Comparison of ENCODE assay signal across 9 mouse cellular contexts in the genomic region with DNA sequence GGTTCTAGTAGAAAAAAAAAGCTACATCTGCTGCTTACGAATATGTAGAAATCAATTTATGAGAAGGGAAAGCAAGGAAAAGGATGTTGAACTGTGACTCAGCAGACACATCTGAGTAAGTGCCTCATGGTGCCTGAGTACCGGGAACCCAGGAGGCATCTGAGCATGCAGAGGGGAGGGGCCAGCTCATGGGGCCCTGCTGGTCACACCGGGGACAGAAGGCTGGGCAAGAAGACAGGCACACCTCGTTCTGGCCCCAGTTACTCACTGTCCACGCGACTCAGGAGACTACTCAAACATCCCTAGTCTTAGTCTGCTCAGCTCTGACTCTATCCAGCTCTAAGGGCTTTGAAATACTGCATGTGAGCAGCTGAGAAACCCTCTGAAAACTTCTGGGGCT. TPM values are rescaled to one million over a fixed set of nuclear protein-coding genes. Genes with fewer than 3 reads are reported as not detected.
DNase-seq lines count a peak whose midpoint lies in the region; ATAC-seq lines count a peak whose summit lies in the region.
"Had no signal": no experiment of that assay in that cellular context is flagged by ENCODE, and none has a peak within 500 bp of the region (broad histone marks: within the 10 kb centered on the region; RNA-seq: fewer than 3 reads in every experiment).

No protein-coding gene starts in this region.

- H3K27me3 ChIP-seq in hindbrain, embryonic 14.5 days (ENCODE audit: control insufficient read depth, insufficient read depth, low read length), result no peaks in the 10 kb centered on the region
- H3K27me3 ChIP-seq: heart, embryonic 15.5 days had no signal

- DNase-seq in frontal cortex, postnatal 25 days (ENCODE audit: low spot score in 2 of 2), result no peak
- peak; percentile 86 for DNase-seq in NIH3T3 (ENCODE audit: low read depth)
- peak; percentile 13 for DNase-seq in lung, postnatal 10 days
- no peak for DNase-seq in hindbrain, embryonic 14.5 days (ENCODE audit: low spot score)
- DNase-seq in frontal cortex, adult 2 months (ENCODE audit: extremely low spot score in 1 of 2, low spot score in 1 of 2), result no peak
- no peak for DNase-seq in testis, postnatal 14 days (ENCODE audit: low spot score)

- no peak overlapping the region for H3K4me3 ChIP-seq in hindbrain, embryonic 14.5 days (replicated peaks; ENCODE audit: low read length)
- H3K4me3 ChIP-seq: heart, embryonic 15.5 days had no signal

- peak; percentile 69 for ATAC-seq in frontal cortex, adult (ENCODE audit: low TSS enrichment)
- peak; percentile 97 for ATAC-seq in granulocyte monocyte progenitor cell, adult 5-6 weeks (replicated peaks; ENCODE audit: poor library complexity, severe bottlenecking)
- ATAC-seq in hindbrain, embryonic 14.5 days (ENCODE audit: low FRiP score), result no peak

- 45% methylated on average over 6 of the region's 6 CpGs for WGBS in hindbrain, embryonic 14.5 days

- no peaks in the 10 kb centered on the region for H3K36me3 ChIP-seq in hindbrain, embryonic 14.5 days (replicated peaks; ENCODE audit: control insufficient read depth, insufficient read depth)
- H3K36me3 ChIP-seq: heart, embryonic 15.5 days had no signal

- H3K27ac ChIP-seq in hindbrain, embryonic 14.5 days, result no peak overlapping the region
- H3K27ac ChIP-seq: heart, embryonic 15.5 days had no signal

- H3K4me1 ChIP-seq in hindbrain, embryonic 14.5 days (replicated peaks; ENCODE audit: control insufficient read depth, insufficient read depth, low read length), result no peaks in the 10 kb centered on the region

- no peaks in the 10 kb centered on the region for H3K9me3 ChIP-seq in hindbrain, embryonic 14.5 days (ENCODE audit: control insufficient read depth, low read length)
- H3K9me3 ChIP-seq: heart, embryonic 15.5 days had no signal

- H3K4me2 ChIP-seq in hindbrain, embryonic 14.5 days (replicated peaks), result no peak overlapping the region
- H3K4me2 ChIP-seq: heart, embryonic 15.5 days had no signal

- no peak overlapping the region for H3K9ac ChIP-seq in hindbrain, embryonic 14.5 days
- H3K9ac ChIP-seq: heart, embryonic 15.5 days had no signal

RNA-seq across cellular contexts. Expression of a gene that starts 25.0 kb away (rescaled TPM):
- total RNA-seq in granulocyte monocyte progenitor cell, adult 5-6 weeks (2014; fragmentation: Nextera tagmentation), result 13.1 and 13.2 TPM in 2 replicates
- total RNA-seq in granulocyte monocyte progenitor cell, adult 5-6 weeks (2017), result 6.3 TPM in 2 replicates
- 5.9 and 9.9 TPM in 2 replicates for polyA plus RNA-seq in hindbrain, embryonic 14.5 days (2014; fragmentation: Nextera tagmentation; extraction: Ambion mirVana)
- polyA plus RNA-seq in frontal cortex, adult 2 months (2012; rRNA removed), result 8.8 and 10.2 TPM in 2 replicates

RNA-seq across cellular contexts. Expression of a gene that starts 48.6 kb away (rescaled TPM):
- 131 and 212 TPM in 2 replicates for total RNA-seq in granulocyte monocyte progenitor cell, adult 5-6 weeks (2014; fragmentation: Nextera tagmentation)
- 358 and 378 TPM in 2 replicates for total RNA-seq in granulocyte monocyte progenitor cell, adult 5-6 weeks (2017)
- 151 and 157 TPM in 2 replicates for polyA plus RNA-seq in hindbrain, embryonic 14.5 days (2014; fragmentation: Nextera tagmentation; extraction: Ambion mirVana)
- 86.2 and 91.4 TPM in 2 replicates for polyA plus RNA-seq in frontal cortex, adult 2 months (2012; rRNA removed)

Comparison
In these comparisons a context has a peak if more than half of its experiments do, and no peak if none do; other contexts are left out.
1. DNase-seq: peak in NIH3T3 (single experiment) and lung, postnatal 10 days (single experiment); none in frontal cortex, postnatal 25 days (0 of 2), hindbrain, embryonic 14.5 days (single experiment), frontal cortex, adult 2 months (0 of 2) and testis, postnatal 14 days (single experiment).